Mouse (Mus musculus) embryo, embryonic 11.5 days (tissue): ENCODE measurements around the gene Pdzd2.

Experiments
- DNase-seq: peaks from one replicate; pipeline ENCODE4 v3.0.0-alpha.2; 2012; ENCODE audit warnings: low read depth, low spot score

The Pdzd2 gene

GRCm38 (mm10) chr15:12739277-12740247 lies at the start of gene Pdzd2:
Gene Pdzd2 (minus strand): TSS chr15:12739924.
- peak; percentile 93 for DNase-seq

DNA sequence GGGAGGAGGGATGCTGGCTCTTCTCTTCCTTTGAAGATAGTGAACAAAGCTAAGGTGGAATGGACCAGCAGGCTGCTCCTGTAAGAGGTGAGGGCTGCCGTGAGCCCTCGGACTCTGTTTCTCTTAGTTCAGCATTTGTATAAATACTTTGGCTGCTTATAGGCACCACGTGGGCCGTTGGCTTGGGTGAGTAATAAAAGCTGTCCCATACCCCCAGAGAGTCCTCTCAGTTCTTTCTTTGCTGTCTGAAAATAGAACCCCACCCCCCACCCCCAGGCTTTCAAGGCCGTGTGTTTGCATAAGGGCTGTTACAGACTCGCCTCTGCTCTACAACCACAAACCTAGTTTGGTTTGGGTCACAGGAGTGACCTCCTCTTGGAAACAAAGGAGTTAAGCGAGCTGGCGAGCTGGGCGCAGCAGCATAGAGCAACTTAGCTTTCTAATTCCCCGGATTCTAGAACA lies 49.7 kb upstream of the Pdzd2 start:
- DNase-seq = peak; percentile 11

DNA sequence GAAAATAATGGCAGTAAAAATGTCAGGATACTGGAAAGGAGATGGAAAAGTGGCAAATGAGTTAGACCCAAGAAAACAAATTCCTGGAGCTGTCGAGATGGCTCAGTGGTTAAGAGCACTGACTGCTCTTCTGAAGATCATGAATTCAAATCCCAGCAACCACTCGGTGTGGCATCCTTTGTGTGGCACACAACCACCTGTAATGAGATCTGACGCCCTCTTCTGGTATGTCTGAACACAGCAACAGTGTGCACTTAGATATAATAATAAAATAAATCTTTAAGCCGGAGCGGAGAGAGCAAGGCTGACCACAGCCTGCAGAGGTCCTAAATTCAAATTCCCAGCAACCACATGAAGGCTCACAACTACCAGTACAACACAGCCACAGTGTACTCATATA lies 48.8 kb upstream of the Pdzd2 start:
- no peak for DNase-seq

GRCm38 (mm10) chr15:12781729-12782326 lies 42.1 kb upstream of the Pdzd2 start:
- no peak for DNase-seq

- no peak for DNase-seq
Observed at GRCm38 (mm10) chr15:12781296-12781695, 41.6 kb upstream of the Pdzd2 start.

DNA sequence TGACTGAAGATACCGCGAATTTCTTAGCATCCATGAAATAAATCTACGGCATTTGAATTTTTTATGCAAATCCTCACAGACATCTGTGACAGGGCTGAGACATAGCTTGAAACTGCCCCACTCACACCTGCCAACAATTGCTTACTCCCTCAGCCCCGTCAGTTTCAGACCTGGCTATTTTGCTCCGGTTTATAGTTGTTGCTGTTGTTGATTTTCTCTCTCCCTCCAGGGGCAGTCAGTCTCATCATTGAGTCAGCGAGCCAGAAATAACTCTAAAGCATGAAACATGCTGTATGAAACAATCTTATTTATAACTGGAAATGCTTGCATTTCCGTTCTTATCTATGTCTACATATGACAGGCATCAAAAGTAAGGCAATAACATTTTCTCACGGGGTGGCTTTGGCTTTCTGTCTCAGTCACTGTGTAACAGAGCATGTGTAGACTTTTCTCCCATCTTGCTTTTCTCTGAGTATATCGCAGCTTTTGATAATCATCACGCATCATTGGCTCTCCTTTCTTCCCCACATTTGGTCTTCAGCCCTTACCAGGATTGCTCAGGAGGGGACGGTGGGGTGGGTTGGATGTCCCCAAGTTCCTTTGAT lies 34.5 kb upstream of the Pdzd2 start:
- DNase-seq = no peak

DNA sequence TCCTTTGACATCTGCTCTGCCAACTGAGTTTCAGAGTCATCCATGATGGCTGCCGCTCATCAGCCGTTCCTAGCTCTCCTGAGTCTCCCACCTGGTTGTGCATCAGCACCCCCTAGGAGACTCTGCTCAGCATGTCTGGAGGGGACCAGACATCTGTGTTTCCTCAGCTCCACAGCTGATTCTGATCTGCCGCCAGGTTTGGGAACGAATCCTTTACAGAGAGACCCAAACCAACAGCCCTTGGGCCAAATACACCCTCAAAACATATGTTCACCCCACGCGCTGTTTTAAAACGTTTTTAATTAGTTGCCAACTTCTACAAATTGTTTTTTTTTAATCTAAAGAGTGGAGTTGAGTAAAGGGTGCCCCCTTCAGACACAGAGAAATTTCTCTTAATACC lies 31.2 kb upstream of the Pdzd2 start:
- no peak for DNase-seq

DNA sequence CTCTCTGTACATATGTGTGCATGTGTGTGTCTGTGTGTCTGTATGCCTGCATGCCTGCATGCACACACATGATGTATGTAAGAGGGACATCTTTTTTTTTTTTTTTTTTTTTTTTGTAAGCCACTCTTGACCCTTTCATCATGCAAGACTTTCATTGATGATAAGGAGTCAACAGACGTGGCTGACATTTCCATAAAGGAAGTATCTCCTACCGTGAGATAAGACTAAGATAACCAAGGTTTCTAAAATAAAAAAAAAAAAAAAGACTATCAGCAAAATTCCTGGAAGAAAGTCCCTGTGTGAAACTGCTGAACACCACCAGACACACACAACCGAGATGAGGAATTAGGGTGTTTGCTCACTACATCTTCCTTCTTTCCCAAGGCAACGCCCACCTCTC lies 27.1 kb upstream of the Pdzd2 start:
- DNase-seq = no peak

DNA sequence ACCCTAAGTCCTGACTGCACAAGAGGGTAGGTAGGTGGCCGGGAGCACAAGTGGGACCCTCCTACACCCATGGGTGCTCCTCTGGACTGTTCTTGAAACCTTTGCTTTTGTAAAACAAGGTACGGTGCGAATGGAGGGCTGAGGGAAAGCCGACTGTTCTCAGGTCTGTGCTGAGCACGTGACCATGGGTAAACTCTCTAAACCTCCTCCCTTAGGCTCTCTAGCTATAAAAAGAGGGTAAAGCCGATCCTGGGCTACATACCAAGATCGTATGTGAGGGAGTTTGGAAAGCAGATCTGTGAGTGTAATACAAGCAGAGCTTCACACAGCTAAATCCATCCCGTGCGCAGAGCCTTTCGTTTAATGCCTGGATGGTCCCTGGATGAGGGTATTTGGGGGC lies 23.4 kb upstream of the Pdzd2 start:
- DNase-seq = no peak

GRCm38 (mm10) chr15:12762258-12762913 lies 22.7 kb upstream of the Pdzd2 start:
- no peak for DNase-seq

DNA sequence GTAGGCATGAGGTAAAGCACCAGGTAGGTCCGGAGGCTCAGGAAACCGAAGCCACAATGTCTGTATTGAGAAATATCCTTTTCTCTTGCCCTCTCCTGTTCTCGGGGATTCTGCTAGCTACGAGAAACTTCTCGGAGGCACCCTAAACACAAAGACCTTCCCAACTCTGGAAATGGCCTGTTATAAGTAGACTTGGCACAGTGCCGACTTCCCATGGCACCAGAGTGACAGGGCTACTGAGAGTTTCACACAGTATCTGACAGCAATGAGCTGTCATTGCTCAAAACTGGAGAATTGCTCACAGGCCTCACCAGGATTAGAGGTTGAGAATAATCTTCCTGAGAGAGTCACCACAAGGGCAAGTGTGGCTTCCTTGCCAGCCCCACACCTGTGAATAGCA lies 21.0 kb upstream of the Pdzd2 start:
- no peak for DNase-seq

DNA sequence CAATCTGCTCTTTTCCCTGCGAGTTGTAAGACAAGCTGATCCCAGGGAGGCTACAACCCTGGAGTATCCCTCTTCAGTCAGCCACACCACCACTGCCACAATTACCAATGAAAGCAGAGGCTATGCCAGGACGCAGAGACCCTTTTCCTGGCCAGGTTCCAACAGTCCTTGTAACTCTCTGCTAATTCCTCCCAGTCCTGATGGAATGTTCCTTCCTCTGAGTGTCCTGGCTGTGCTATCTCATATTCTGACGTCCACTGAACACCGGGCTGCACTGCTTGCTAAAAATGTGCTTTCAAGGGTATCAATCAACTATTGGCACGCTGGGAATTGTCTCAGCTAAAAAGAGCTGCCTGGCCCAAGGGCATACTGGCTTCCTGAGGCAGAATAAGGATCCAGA lies 18.7 kb upstream of the Pdzd2 start:
- no peak for DNase-seq

- no peak for DNase-seq
Observed at GRCm38 (mm10) chr15:12757757-12758156, 18.0 kb upstream of the Pdzd2 start.

- no peak for DNase-seq
Observed at GRCm38 (mm10) chr15:12753201-12753600, 13.5 kb upstream of the Pdzd2 start.

GRCm38 (mm10) chr15:12750963-12751362 lies 11.2 kb upstream of the Pdzd2 start:
- DNase-seq = no peak

GRCm38 (mm10) chr15:12749549-12750301 lies 10.0 kb upstream of the Pdzd2 start:
- DNase-seq = no peak

DNA sequence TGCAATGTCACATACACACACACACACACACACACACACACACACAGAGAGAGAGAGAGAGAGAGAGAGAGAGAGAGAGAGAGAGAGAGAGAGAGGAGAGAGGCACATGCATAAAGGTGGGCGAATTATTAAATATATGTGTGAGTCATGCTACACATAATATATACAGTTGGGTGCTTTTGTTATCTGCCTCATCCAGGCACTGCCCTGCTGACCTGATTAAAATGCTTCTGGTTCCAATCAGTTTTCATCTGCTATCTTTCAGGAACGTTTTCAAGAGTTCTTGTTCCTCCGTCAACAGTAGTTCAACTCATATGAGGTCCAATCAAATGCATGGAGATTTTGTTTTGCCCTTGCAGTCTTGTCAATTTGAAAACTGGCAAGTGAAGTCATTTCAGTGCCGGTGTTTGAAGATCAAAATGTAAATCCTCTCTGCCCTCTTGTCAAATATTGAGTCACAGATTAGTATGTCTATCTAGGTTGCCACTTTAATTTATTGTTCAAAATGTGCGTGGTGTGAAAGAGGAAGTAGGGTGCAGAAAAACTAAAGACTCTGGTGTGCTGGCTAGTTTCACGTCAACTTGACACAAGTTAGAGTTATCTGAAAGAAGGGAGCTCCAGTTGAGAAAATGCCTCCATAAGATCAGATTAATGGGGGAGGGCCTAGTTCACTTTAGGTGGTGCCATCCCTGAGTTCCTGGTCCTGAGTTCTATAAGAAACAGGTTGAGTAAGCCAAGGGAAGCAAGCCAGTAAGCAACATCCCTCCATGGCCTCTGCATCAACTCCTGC lies 2.6 kb upstream of the Pdzd2 start:
- DNase-seq = no peak

GRCm38 (mm10) chr15:12738301-12739093 lies 1.2 kb downstream of the Pdzd2 start:
- no peak for DNase-seq

DNA sequence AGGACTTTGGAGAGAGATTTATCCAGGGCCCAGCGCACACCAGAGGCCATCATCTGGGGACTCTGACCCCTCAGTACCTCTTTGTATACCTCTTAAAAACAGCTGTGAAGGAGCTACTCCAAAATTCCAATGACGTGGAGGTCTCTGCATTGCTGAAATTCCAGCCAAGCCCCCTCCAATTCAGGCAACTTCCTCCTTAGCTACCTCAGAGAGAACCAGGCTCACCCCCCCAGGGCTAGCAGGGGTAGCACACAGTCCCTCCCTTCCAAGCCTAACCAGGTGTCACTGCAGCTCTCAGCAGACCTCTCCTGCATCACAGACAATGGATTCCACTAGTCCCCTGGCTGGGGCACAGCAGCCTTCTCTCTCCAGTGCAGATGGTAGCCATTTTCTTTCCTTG lies 4.5 kb downstream of the Pdzd2 start:
- DNase-seq = no peak

DNA sequence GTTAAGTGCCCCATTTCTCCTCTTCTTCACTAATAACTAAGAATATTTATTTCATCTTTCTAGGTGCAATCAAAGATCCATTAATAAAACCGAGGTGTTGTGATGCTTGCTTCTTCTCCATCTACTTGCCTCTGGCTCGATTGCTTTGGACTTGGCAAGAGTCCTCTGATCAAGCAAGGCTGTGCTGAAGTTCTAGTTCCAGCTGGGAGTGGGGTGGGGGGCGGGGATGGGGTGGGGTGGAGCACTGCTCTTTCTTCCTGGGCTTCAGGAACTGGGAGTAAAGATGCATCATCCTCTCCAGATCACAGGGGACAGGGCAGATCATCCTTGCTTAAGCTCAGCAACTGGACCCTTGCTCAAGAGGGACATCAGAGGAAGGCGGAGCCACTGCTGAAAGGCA lies 5.5 kb downstream of the Pdzd2 start:
- no peak for DNase-seq
